Mouse (Mus musculus) liver, embryonic 14.5 days (tissue): ENCODE results near the gene Xirp2.

ENCODE experiments used
- CTCF ChIP-seq: IDR thresholded peaks from 2 replicates; pipeline ENCODE4 v1.5.1; 2016; ENCODE audit warnings: antibody characterized with exemption, low read depth, control low read depth
- EP300 ChIP-seq: IDR thresholded peaks from 2 replicates; pipeline ENCODE4 v1.6.1; 2016; ENCODE audit warnings: antibody characterized with exemption, low read depth

- TF ChIP-seq CTCF (no peak), EP300 (no peak)
Measured at GRCm38 (mm10) chr2:67516405-67516804, 70.6 kb downstream of the Xirp2 start.
